Mouse (Mus musculus) CH12.LX (cell line): ENCODE results near the gene Sgms1. TPM values are rescaled to one million over a fixed set of nuclear protein-coding genes. Genes with fewer than 3 reads are reported as not detected.

Experiments
- DNase-seq: peaks from one replicate; pipeline ENCODE4 v3.0.0-alpha.2; 2013; ENCODE audit errors: extremely low read depth
- H3K27ac ChIP-seq: 2 replicates; pipeline ENCODE4 v1.5.1; 2012; ENCODE audit warnings: low read depth, mild to moderate bottlenecking, control low read depth, moderate library complexity; ENCODE audit not compliant: insufficient read depth
- H3K27me3 ChIP-seq: replicated peaks from 2 replicates; pipeline ENCODE3; 2012; ENCODE audit warnings: inconsistent platforms
- H3K36me3 ChIP-seq, 2 experiments: replicated peaks in 1 of 2; 2 replicates each; pipeline versions ENCODE3 to v1.6.1; 2012; ENCODE audit warnings: inconsistent platforms in 1 of 2, low read length in 1 of 2, mild to moderate bottlenecking in 1 of 2, mixed read lengths in 1 of 2, moderate library complexity in 1 of 2; ENCODE audit not compliant: control insufficient read depth in 1 of 2, insufficient read depth in 1 of 2
- H3K4me1 ChIP-seq, 2 experiments: 2 replicates each; pipeline ENCODE4 v1.6.1; 2012; ENCODE audit warnings: inconsistent platforms in 1 of 2, moderate library complexity in 1 of 2; ENCODE audit not compliant: insufficient read depth in 2 of 2, control insufficient read depth in 1 of 2
- H3K4me2 ChIP-seq: 2 replicates; pipeline ENCODE4 v1.6.1; 2012; ENCODE audit warnings: low read depth, mild to moderate bottlenecking, control low read depth; ENCODE audit not compliant: poor library complexity, insufficient read depth, severe bottlenecking
- H3K4me3 ChIP-seq, 3 experiments: fragments of 150-350 bp in 1 of 3; sonication (generic) in 1 of 3; replicated peaks in 1 of 3; 2 replicates each; pipeline versions ENCODE3 to v1.5.1; 2011 to 2012; ENCODE audit warnings: low read depth in 2 of 3, low read length in 2 of 3, mild to moderate bottlenecking in 2 of 3, moderate library complexity in 2 of 3, control low read depth in 1 of 3, improper control_type of control experiment in 1 of 3, inconsistent platforms in 1 of 3, mixed read lengths in 1 of 3; ENCODE audit not compliant: poor library complexity in 1 of 3
- H3K79me2 ChIP-seq: replicated peaks from 2 replicates; pipeline ENCODE4 v1.6.1; 2012; ENCODE audit warnings: mild to moderate bottlenecking, moderate library complexity; ENCODE audit not compliant: control insufficient read depth, poor library complexity, insufficient read depth, severe bottlenecking; ENCODE audit errors: extremely low read depth
- H3K9ac ChIP-seq: 2 replicates; pipeline ENCODE4 v1.6.1; 2012; ENCODE audit warnings: low read depth, mild to moderate bottlenecking, control low read depth, moderate library complexity; ENCODE audit not compliant: insufficient read depth
- H3K9me3 ChIP-seq: replicated peaks from 2 replicates; pipeline ENCODE3; 2012; ENCODE audit warnings: low read length, inconsistent platforms, mixed read lengths
- BHLHE40 ChIP-seq: IDR thresholded peaks from 2 replicates; pipeline ENCODE4 v1.6.1; 2011; ENCODE audit warnings: mild to moderate bottlenecking, low read depth, low read length, improper control_type of control experiment
- CHD2 ChIP-seq: IDR thresholded peaks from 2 replicates; pipeline ENCODE4 v1.6.1; 2011; ENCODE audit warnings: low read length, improper control_type of control experiment
- CTCF ChIP-seq, 2 experiments: IDR thresholded peaks in 1 of 2; conservative IDR thresholded peaks in 1 of 2; 2 replicates each; pipeline ENCODE4 v1.5.1; 2011 to 2012; ENCODE audit warnings: low read depth in 2 of 2, low read length in 2 of 2, improper control_type of control experiment in 1 of 2, inconsistent platforms in 1 of 2, mild to moderate bottlenecking in 1 of 2, moderate library complexity in 1 of 2
- ELF1 ChIP-seq: IDR thresholded peaks from 2 replicates; pipeline ENCODE4 v1.6.1; 2014; ENCODE audit warnings: low read depth, mild to moderate bottlenecking, inconsistent platforms, low read length, improper control_type of control experiment
- IRF4 ChIP-seq: IDR thresholded peaks from 2 replicates; pipeline ENCODE4 v1.6.1; 2014; ENCODE audit warnings: low read depth, mild to moderate bottlenecking, inconsistent platforms, low read length, improper control_type of control experiment
- JUN ChIP-seq: IDR thresholded peaks from 2 replicates; pipeline ENCODE4 v1.6.1; 2011; ENCODE audit warnings: low read depth, mild to moderate bottlenecking, low read length, improper control_type of control experiment, moderate library complexity; ENCODE audit not compliant: insufficient read depth
- JUND ChIP-seq: conservative IDR thresholded peaks from 2 replicates; pipeline ENCODE4 v1.6.1; 2011; ENCODE audit warnings: low read depth, low read length, improper control_type of control experiment
- KAT2A ChIP-seq: IDR thresholded peaks from 2 replicates; pipeline ENCODE4 v1.6.1; 2012; ENCODE audit warnings: low read length, improper control_type of control experiment, inconsistent platforms; ENCODE audit not compliant: insufficient replicate concordance
- MAFK ChIP-seq: IDR thresholded peaks from 2 replicates; pipeline ENCODE4 v1.6.1; 2011; ENCODE audit warnings: low read length, improper control_type of control experiment; ENCODE audit not compliant: insufficient replicate concordance
- NRF1 ChIP-seq: IDR thresholded peaks from 2 replicates; pipeline ENCODE4 v1.6.1; 2014; ENCODE audit warnings: low read depth, mild to moderate bottlenecking, inconsistent platforms, low read length, improper control_type of control experiment, moderate library complexity
- RAD21 ChIP-seq: IDR thresholded peaks from 2 replicates; pipeline ENCODE4 v1.6.1; 2011; ENCODE audit warnings: low read depth, mild to moderate bottlenecking, low read length, improper control_type of control experiment, moderate library complexity
- SIN3A ChIP-seq: IDR thresholded peaks from 2 replicates; pipeline ENCODE4 v1.6.1; 2012; ENCODE audit warnings: low read length, improper control_type of control experiment, inconsistent platforms
- UBTF ChIP-seq: IDR thresholded peaks from 2 replicates; pipeline ENCODE4 v1.6.1; 2012; ENCODE audit warnings: low read depth, mild to moderate bottlenecking, inconsistent platforms, low read length, improper control_type of control experiment, moderate library complexity
- USF1 ChIP-seq: IDR thresholded peaks from 2 replicates; pipeline ENCODE4 v1.6.1; 2014; ENCODE audit warnings: low read depth, mild to moderate bottlenecking, inconsistent platforms, low read length, improper control_type of control experiment
- USF2 ChIP-seq: conservative IDR thresholded peaks from 2 replicates; pipeline ENCODE4 v1.6.1; 2011; ENCODE audit warnings: low read depth, low read length, improper control_type of control experiment
- dilution Hi-C: fragments of 300-500 bp; cut with MboI; formaldehyde crosslinking; loops from 2 replicates; pipeline ENCODE4 v1.14.3; 2020; ENCODE audit warnings: low sequenced_read_pairs; ENCODE audit not compliant: extremely low pct_unique_long_range_greater_than_20kb, extremely low pct_ligation_motif_present
- in situ Hi-C: fragments of 300-500 bp; cut with MboI; formaldehyde crosslinking; loops from 3 replicates; pipeline ENCODE4 v1.14.3; 2019; ENCODE audit warnings: low sequenced_read_pairs, low pct_ligation_motif_present, low pct_unique_long_range_greater_than_20kb, mixed read lengths
- polyA plus RNA-seq: library from polyadenylated mRNA; unstranded; fragments of >175 nt; gene quantifications from 2 replicates; pipeline ENCODE4 v1.2.1, GENCODE M21; 2012; ENCODE audit warnings: low read depth; ENCODE audit not compliant: insufficient read length
- total RNA-seq, 2 experiments: library from RNA; depleted of rRNA; stranded (reverse); fragments of 300-350 nt in 1 of 2; fragments of >200 nt in 1 of 2; gene quantifications; 2 replicates each; pipeline ENCODE4 v1.2.3; 2012 to 2014

Gene Sgms1
- total and polyA plus RNA-seq, 3 experiments = 1.4 to 1.8 (median 1.8) TPM

GRCm38 (mm10) chr19:32362520-32362919 is 27.0 kb downstream of the Sgms1 start:
- DNase-seq = no peak
- no peaks in the 10 kb centered on the region for H3K27me3 ChIP-seq
- TF ChIP-seq JUN (no peak), CTCF (conservative IDR thresholded peaks at IDR 0.05 in 1 of 2, IDR thresholded peaks at IDR 0.05 in 1 of 2; ENCODE audit: low read depth in 2 of 2, low read length in 2 of 2) (peak in 1 of 2 experiments; percentile 29; a peak in 2 of 4 replicates), KAT2A (no peak)
- TF ChIP-seq, all 38 proteins: peak for 1
- dilution Hi-C loops (no loop called here), in situ Hi-C loops (no loop called here)
- Histone ChIP-seq H3K4me2 (no peak overlapping the region), H3K4me1 (no peaks in the 10 kb centered on the region), H3K9me3 (no peaks in the 10 kb centered on the region), H3K9ac (no peak overlapping the region), H3K79me2 (no peaks in the 10 kb centered on the region), H3K4me3 (no peak overlapping the region), H3K27ac (no peak overlapping the region), H3K36me3 (no peaks in the 10 kb centered on the region)

- in situ Hi-C loops = no loop called here
- Histone ChIP-seq H3K27me3 (no peaks in the 10 kb centered on the region), H3K79me2 (no peaks in the 10 kb centered on the region), H3K4me2 (no peak overlapping the region), H3K36me3 (no peaks in the 10 kb centered on the region), H3K4me3 (no peak overlapping the region), H3K4me1 (no peaks in the 10 kb centered on the region), H3K9ac (no peak overlapping the region), H3K27ac (no peak overlapping the region), H3K9me3 (no peaks in the 10 kb centered on the region)
- TF ChIP-seq SIN3A = no peak
- TF ChIP-seq USF2 = no peak
- TF ChIP-seq JUND = no peak
- TF ChIP-seq ELF1 = no peak
- no peak for TF ChIP-seq IRF4
- TF ChIP-seq NRF1 = no peak
- TF ChIP-seq RAD21 = no peak
- no peak for TF ChIP-seq BHLHE40
- TF ChIP-seq CHD2 = no peak
- no peak for DNase-seq
- dilution Hi-C loops = no loop called here
Observed at GRCm38 (mm10) chr19:32360989-32361698, 28.4 kb downstream of the Sgms1 start.

DNA sequence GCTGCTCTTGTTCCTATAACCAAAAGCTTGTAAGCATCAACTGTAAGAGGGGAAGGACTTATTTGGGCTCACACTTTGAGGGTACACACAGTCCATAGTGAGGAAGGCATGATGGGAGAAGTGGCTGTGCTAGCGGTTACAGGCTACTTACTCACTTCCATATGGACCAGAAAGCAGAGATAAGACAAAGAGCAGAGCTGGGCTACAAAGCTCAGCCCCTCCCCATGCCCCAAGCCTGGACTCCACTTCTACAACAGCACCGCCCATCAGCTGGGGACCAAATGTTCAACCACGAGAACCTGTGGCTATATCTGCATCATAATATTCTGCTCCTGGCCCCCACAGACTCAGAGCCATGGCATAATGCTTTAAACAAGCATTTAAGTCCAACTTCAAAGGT is 29.0 kb downstream of the Sgms1 start:
- no peak overlapping the region for H3K4me2 ChIP-seq
- in situ Hi-C loops (no loop called here), dilution Hi-C loops (no loop called here)
- DNase-seq = no peak
- H3K79me2 ChIP-seq = no peaks in the 10 kb centered on the region
- H3K4me1 ChIP-seq = no peaks in the 10 kb centered on the region
- H3K27ac ChIP-seq = no peak overlapping the region
- H3K9ac ChIP-seq = no peak overlapping the region
- H3K4me3 ChIP-seq = no peak overlapping the region
- no peaks in the 10 kb centered on the region for H3K9me3 ChIP-seq
- no peaks in the 10 kb centered on the region for H3K36me3 ChIP-seq
- TF ChIP-seq MAFK (no peak), UBTF (no peak), USF2 (no peak), USF1 (no peak)
- H3K27me3 ChIP-seq = no peaks in the 10 kb centered on the region
